Mouse (Mus musculus) liver, embryonic 16.5 days (tissue): ENCODE data around the gene Ppp1r8. TPM values are rescaled to one million over a fixed set of nuclear protein-coding genes. Genes with fewer than 3 reads are reported as not detected.

Source experiments
- ATAC-seq: fragments of 200-750 bp; cut with Nextera tagmentation; 2 replicates; pipeline ENCODE4 v1.8.0; 2017; ENCODE audit warnings: low read depth, mild to moderate bottlenecking, moderate number of reproducible peaks, moderate library complexity
- H3K27ac ChIP-seq: fragments of 300-500 bp; sonication (generic); 2 replicates; pipeline ENCODE4 v1.5.1; 2014; ENCODE audit warnings: mild to moderate bottlenecking, low read length
- H3K27me3 ChIP-seq: fragments of 300-500 bp; sonication (generic); 2 replicates; pipeline ENCODE4 v1.6.1; 2014; ENCODE audit warnings: low read depth, low read length, mixed read lengths; ENCODE audit not compliant: control insufficient read depth, insufficient read depth
- H3K36me3 ChIP-seq: fragments of 300-500 bp; sonication (generic); 2 replicates; pipeline ENCODE4 v1.6.1; 2014; ENCODE audit warnings: mild to moderate bottlenecking; ENCODE audit not compliant: control insufficient read depth, insufficient read depth
- H3K4me1 ChIP-seq: fragments of 300-500 bp; sonication (generic); 2 replicates; pipeline ENCODE4 v1.6.1; 2014; ENCODE audit warnings: low read depth, low read length, mixed read lengths; ENCODE audit not compliant: control insufficient read depth
- H3K4me2 ChIP-seq: fragments of 300-500 bp; sonication (generic); 2 replicates; pipeline ENCODE4 v1.6.1; 2014; ENCODE audit warnings: low read depth, low read length, mixed read lengths
- H3K4me3 ChIP-seq: fragments of 300-500 bp; sonication (generic); 2 replicates; pipeline ENCODE4 v1.5.1; 2014; ENCODE audit warnings: low read depth, mild to moderate bottlenecking, low read length
- H3K9ac ChIP-seq: fragments of 300-500 bp; sonication (generic); 2 replicates; pipeline ENCODE4 v1.6.1; 2014; ENCODE audit warnings: low read depth, low read length
- H3K9me3 ChIP-seq: fragments of 300-500 bp; sonication (generic); replicated peaks from 2 replicates; pipeline ENCODE4 v1.6.1; 2016; ENCODE audit warnings: low read length; ENCODE audit not compliant: control insufficient read depth
- WGBS: fragments of 180-500 bp; shearing (Covaris S2); extraction: QIAGEN DNeasy Blood & Tissue Kit; methylation state at CpG from one replicate; pipeline ENCODE4 v1.1.7; 2014; ENCODE audit not compliant: insufficient replicate concordance; 5-methylcytosine and 5-hydroxymethylcytosine counted together
- polyA plus RNA-seq: library from polyadenylated mRNA; unstranded; fragments of >200 nt; fragmentation: Nextera tagmentation; extraction: Ambion mirVana; gene quantifications from 2 replicates; pipeline ENCODE4 v1.2.1, GENCODE M21; 2015

Gene Ppp1r8
- polyA plus RNA-seq = 21.6 and 22.0 TPM in 2 replicates

- H3K9me3 ChIP-seq = no peaks in the 10 kb centered on the region
- peak within 1 kb of the TSS; percentile 78 for H3K4me3 ChIP-seq
- peak within 1 kb of the TSS; percentile 80 for H3K9ac ChIP-seq
- H3K4me2 ChIP-seq = peak within 1 kb of the TSS; percentile 91
- peak; percentile 97 for ATAC-seq
- peak within 1 kb of the TSS; percentile 54 for H3K27ac ChIP-seq
- under 1% methylated on average over 40 of the region's 40 CpGs for WGBS
- H3K36me3 ChIP-seq = peaks cover 11% of the 10 kb centered on the region
- no peaks in the 10 kb centered on the region for H3K27me3 ChIP-seq
- peaks cover 15% of the 10 kb centered on the region for H3K4me1 ChIP-seq
Observed at GRCm38 (mm10) chr4:132842970-132843704, at the start of gene Ppp1r8. TSS of gene Ppp1r8 (minus strand) at chr4:132843169.

- WGBS = 10% methylated on average over 9 of the region's 9 CpGs
- peak overlapping the region; percentile 70; the same call in 1 of the 2 replicates for H3K27ac ChIP-seq
- H3K4me3 ChIP-seq = peak overlapping the region; percentile 96
- no peaks in the 10 kb centered on the region for H3K27me3 ChIP-seq
- H3K36me3 ChIP-seq = no peaks in the 10 kb centered on the region
- H3K4me1 ChIP-seq = peaks cover 23% of the 10 kb centered on the region
- ATAC-seq = no peak
- peak overlapping the region; percentile 98 for H3K4me2 ChIP-seq
- H3K9ac ChIP-seq = peak overlapping the region; percentile 98
- no peaks in the 10 kb centered on the region for H3K9me3 ChIP-seq
Observed at GRCm38 (mm10) chr4:132884844-132885374, 41.9 kb upstream of the Ppp1r8 start.

- no peaks in the 10 kb centered on the region for H3K36me3 ChIP-seq
- peak within 1 kb of the TSS; percentile 96 for H3K4me3 ChIP-seq
- peak; percentile 94 for ATAC-seq
- no peaks in the 10 kb centered on the region for H3K9me3 ChIP-seq
- peaks cover 23% of the 10 kb centered on the region for H3K4me1 ChIP-seq
- H3K27ac ChIP-seq = peak within 1 kb of the TSS; percentile 91
- peak within 1 kb of the TSS; percentile 98 for H3K9ac ChIP-seq
- peak within 1 kb of the TSS; percentile 98 for H3K4me2 ChIP-seq
- WGBS = under 1% methylated on average over 72 of the region's 72 CpGs
- no peaks in the 10 kb centered on the region for H3K27me3 ChIP-seq
Observed at GRCm38 (mm10) chr4:132884064-132884843, 41.3 kb upstream of the Ppp1r8 start, which contains the start of gene Stx12. TSS of gene Stx12 (minus strand) at chr4:132884509.

GRCm38 (mm10) chr4:132883561-132884063, 40.6 kb upstream of the Ppp1r8 start:
- ATAC-seq = peak; percentile 10
- under 1% methylated on average over 21 of the region's 21 CpGs for WGBS

GRCm38 (mm10) chr4:132874363-132875097, 31.6 kb upstream of the Ppp1r8 start:
- 69% methylated on average over 7 of the region's 7 CpGs for WGBS
- peaks cover 6% of the 10 kb centered on the region; the same call in 1 of the 2 replicates for H3K4me1 ChIP-seq
- H3K36me3 ChIP-seq = peaks cover 10% of the 10 kb centered on the region
- H3K9me3 ChIP-seq = no peaks in the 10 kb centered on the region
- H3K27me3 ChIP-seq = no peaks in the 10 kb centered on the region
- H3K9ac ChIP-seq = no peak overlapping the region
- no peak overlapping the region for H3K4me3 ChIP-seq
- H3K27ac ChIP-seq = no peak overlapping the region
- no peak for ATAC-seq
- H3K4me2 ChIP-seq = no peak overlapping the region

More at GRCm38 (mm10) chr4:132883561-132884063, 40.6 kb upstream of the Ppp1r8 start:
- Histone ChIP-seq H3K27me3 (no peaks in the 10 kb centered on the region), H3K4me3 (peak overlapping the region; percentile 96), H3K4me1 (peaks cover 23% of the 10 kb centered on the region), H3K27ac (peak overlapping the region; percentile 91), H3K4me2 (peak overlapping the region; percentile 98), H3K36me3 (no peaks in the 10 kb centered on the region), H3K9ac (peak overlapping the region; percentile 98), H3K9me3 (no peaks in the 10 kb centered on the region)

- Histone ChIP-seq H3K36me3 (peaks cover 11% of the 10 kb centered on the region), H3K4me2 (no peak overlapping the region), H3K9ac (no peak overlapping the region), H3K9me3 (no peaks in the 10 kb centered on the region), H3K4me1 (peaks cover 6% of the 10 kb centered on the region; the same call in 1 of the 2 replicates), H3K27ac (no peak overlapping the region), H3K27me3 (no peaks in the 10 kb centered on the region), H3K4me3 (no peak overlapping the region)
- 51% methylated on average over 11 of the region's 11 CpGs for WGBS
- ATAC-seq = no peak
Observed at GRCm38 (mm10) chr4:132873481-132874362, 30.8 kb upstream of the Ppp1r8 start.

- Histone ChIP-seq H3K4me2 (no peak overlapping the region), H3K9ac (no peak overlapping the region), H3K27me3 (no peaks in the 10 kb centered on the region), H3K4me1 (peaks cover 6% of the 10 kb centered on the region; the same call in 1 of the 2 replicates), H3K27ac (no peak overlapping the region), H3K4me3 (no peak overlapping the region), H3K36me3 (peaks cover 31% of the 10 kb centered on the region), H3K9me3 (no peaks in the 10 kb centered on the region)
- ATAC-seq = no peak
- WGBS = 83% methylated on average over 3 of the region's 3 CpGs
Observed at GRCm38 (mm10) chr4:132871116-132871515, 28.1 kb upstream of the Ppp1r8 start.
